In the genomic region with DNA sequence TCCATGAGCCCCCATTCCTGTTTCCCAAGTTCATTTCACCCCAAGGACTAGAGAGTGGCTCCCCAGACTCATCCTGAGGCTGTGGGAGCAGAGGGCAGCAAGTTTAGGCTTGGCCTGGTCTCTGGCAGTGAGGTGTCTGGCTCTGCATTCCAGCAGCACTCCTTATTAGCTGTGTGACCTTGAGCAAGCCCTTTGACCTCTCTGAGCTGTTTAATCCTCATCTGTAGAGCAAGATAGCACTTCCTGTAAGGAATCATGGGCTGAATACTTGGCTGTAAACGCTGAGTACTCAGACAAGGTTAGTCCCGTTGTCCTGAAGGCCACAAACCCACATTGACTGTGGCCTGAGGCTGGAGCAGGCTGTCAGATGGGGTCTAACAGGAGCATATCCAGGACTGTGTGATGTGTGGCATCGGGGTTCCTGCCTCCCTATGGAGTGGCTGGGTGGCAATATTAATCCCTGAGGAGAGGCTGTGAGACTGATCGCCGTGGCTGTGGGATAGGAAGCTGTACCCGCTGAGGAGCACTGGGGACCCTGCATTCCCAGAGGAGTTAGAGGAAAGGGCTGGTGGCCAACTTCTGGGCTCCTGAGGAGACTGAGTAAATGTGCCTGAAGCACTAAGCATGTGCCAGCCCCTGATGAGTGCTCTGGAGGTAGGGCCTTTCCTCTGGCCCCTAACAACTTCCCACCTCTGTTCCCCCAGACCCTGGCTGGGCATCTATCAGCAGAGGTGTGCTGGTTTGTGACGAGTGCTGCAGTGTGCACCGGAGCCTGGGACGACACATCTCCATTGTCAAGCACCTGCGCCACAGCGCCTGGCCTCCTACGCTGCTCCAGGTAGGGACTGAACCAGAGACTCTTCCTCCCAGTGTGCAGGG, we compare ENCODE assay signal across 8 mouse cellular contexts. TPM values are rescaled to one million over a fixed set of nuclear protein-coding genes. Genes with fewer than 3 reads are reported as not detected.
DNase-seq lines count a peak whose midpoint lies in the region; ATAC-seq lines count a peak whose summit lies in the region.
"Had no signal": no experiment of that assay in that cellular context is flagged by ENCODE, and none has a peak within 500 bp of the region (broad histone marks: within the 10 kb centered on the region; RNA-seq: fewer than 3 reads in every experiment).

No protein-coding gene starts in this region.

- no peak overlapping the region for H3K4me3 ChIP-seq in kidney, embryonic 14.5 days (ENCODE audit: low read length)
- no peak overlapping the region for H3K4me3 ChIP-seq in forebrain, embryonic 13.5 days
- no peak overlapping the region for H3K4me3 ChIP-seq in liver, embryonic 12.5 days

- no peak overlapping the region for H3K9ac ChIP-seq in kidney, embryonic 14.5 days (ENCODE audit: low read depth, low read length)
- peak overlapping the region; percentile 7; the same call in 1 of the 2 replicates for H3K9ac ChIP-seq in forebrain, embryonic 13.5 days
- 0 out of 2 replicates have a peak overlapping the region, but pooled peaks have one; percentile 7 for H3K9ac ChIP-seq in liver, embryonic 12.5 days

- H3K4me2 ChIP-seq in kidney, embryonic 14.5 days (replicated peaks; ENCODE audit: low read depth, low read length), result no peak overlapping the region
- H3K4me2 ChIP-seq in forebrain, embryonic 13.5 days, result no peak overlapping the region
- peak overlapping the region; percentile 10; the same call in 1 of the 2 replicates for H3K4me2 ChIP-seq in liver, embryonic 12.5 days

- 84% methylated on average over 12 of the region's 12 CpGs for WGBS in kidney, embryonic 14.5 days
- WGBS in forebrain, embryonic 13.5 days, result 78% methylated on average over 12 of the region's 12 CpGs
- 79% methylated on average over 12 of the region's 12 CpGs for WGBS in liver, embryonic 12.5 days (ENCODE audit: insufficient replicate concordance)

- peaks cover 38% of the 10 kb centered on the region for H3K4me1 ChIP-seq in kidney, embryonic 14.5 days (ENCODE audit: control insufficient read depth, insufficient read depth, low read length)
- H3K4me1 ChIP-seq in forebrain, embryonic 13.5 days, result peaks cover 55% of the 10 kb centered on the region
- peaks cover 53% of the 10 kb centered on the region for H3K4me1 ChIP-seq in liver, embryonic 12.5 days

- no peaks in the 10 kb centered on the region for H3K27me3 ChIP-seq in kidney, embryonic 14.5 days (ENCODE audit: control insufficient read depth, insufficient read depth, low read length)
- H3K27me3 ChIP-seq in forebrain, embryonic 13.5 days, result no peaks in the 10 kb centered on the region
- H3K27me3 ChIP-seq in liver, embryonic 12.5 days (replicated peaks), result no peaks in the 10 kb centered on the region

- ATAC-seq in kidney, embryonic 14.5 days (ENCODE audit: low FRiP score, low TSS enrichment), result no peak
- ATAC-seq in forebrain, embryonic 13.5 days, result no peak
- no peak for ATAC-seq in liver, embryonic 12.5 days
- no peak for ATAC-seq in megakaryocyte-erythroid progenitor cell, adult 5-6 weeks (replicated peaks; ENCODE audit: low FRiP score, low TSS enrichment, poor library complexity, severe bottlenecking)

- H3K9me3 ChIP-seq in kidney, embryonic 14.5 days (ENCODE audit: control insufficient read depth, low read length), result no peaks in the 10 kb centered on the region
- H3K9me3 ChIP-seq in forebrain, embryonic 13.5 days (replicated peaks), result no peaks in the 10 kb centered on the region
- H3K9me3 ChIP-seq in liver, embryonic 12.5 days (replicated peaks), result no peaks in the 10 kb centered on the region

- H3K36me3 ChIP-seq in kidney, embryonic 14.5 days (ENCODE audit: control insufficient read depth, insufficient read depth, low read length), result peaks cover 42% of the 10 kb centered on the region
- peaks cover 46% of the 10 kb centered on the region for H3K36me3 ChIP-seq in forebrain, embryonic 13.5 days (ENCODE audit: poor library complexity, severe bottlenecking)
- H3K36me3 ChIP-seq in liver, embryonic 12.5 days, result peaks cover 44% of the 10 kb centered on the region

- H3K27ac ChIP-seq in kidney, embryonic 14.5 days (ENCODE audit: low read depth, low read length), result peak overlapping the region; percentile 44
- peak overlapping the region; percentile 44 for H3K27ac ChIP-seq in forebrain, embryonic 13.5 days
- H3K27ac ChIP-seq in liver, embryonic 12.5 days, result 0 out of 2 replicates have a peak overlapping the region, but pooled peaks have one; percentile 36

- no peak for DNase-seq in kidney, postnatal 14 days
- DNase-seq in cerebellum, adult 8-10 months, result peak; percentile 36
- DNase-seq in thymus, postnatal 14 days, result no peak

RNA-seq across cellular contexts. Expression of a gene that starts 5.1 kb away (rescaled TPM):
- 18.1 and 19.3 TPM in 2 replicates for polyA plus RNA-seq in kidney, embryonic 14.5 days (2014; fragmentation: Nextera tagmentation; extraction: Ambion mirVana)
- 12.9 and 14.6 TPM in 2 replicates for polyA plus RNA-seq in forebrain, embryonic 13.5 days (2015; fragmentation: Nextera tagmentation; extraction: Ambion mirVana)
- 3.1 and 3.2 TPM in 2 replicates for polyA plus RNA-seq in liver, embryonic 12.5 days (2016; fragmentation: Nextera tagmentation; extraction: Ambion mirVana)
- total RNA-seq in megakaryocyte-erythroid progenitor cell, adult 5-6 weeks (2014; fragmentation: Nextera tagmentation), result 28.7 and 37.5 TPM in 2 replicates
- total RNA-seq in megakaryocyte-erythroid progenitor cell, adult 5-6 weeks (2017), result 10.9 and 13.6 TPM in 2 replicates

RNA-seq across cellular contexts. Expression of a gene that starts 9.0 kb away (rescaled TPM):
- polyA plus RNA-seq in kidney, embryonic 14.5 days (2014; fragmentation: Nextera tagmentation; extraction: Ambion mirVana), result 6.8 and 8.6 TPM in 2 replicates
- polyA plus RNA-seq in forebrain, embryonic 13.5 days (2015; fragmentation: Nextera tagmentation; extraction: Ambion mirVana), result 18.0 and 18.7 TPM in 2 replicates
- polyA plus RNA-seq in liver, embryonic 12.5 days (2016; fragmentation: Nextera tagmentation; extraction: Ambion mirVana), result 2.1 and 2.5 TPM in 2 replicates
- total RNA-seq in megakaryocyte-erythroid progenitor cell, adult 5-6 weeks (2014; fragmentation: Nextera tagmentation), result 25.8 and 26.4 TPM in 2 replicates
- 8.3 and 11.7 TPM in 2 replicates for total RNA-seq in megakaryocyte-erythroid progenitor cell, adult 5-6 weeks (2017)

RNA-seq across cellular contexts. Expression of a gene that starts 16.4 kb away (rescaled TPM):
- polyA plus RNA-seq in kidney, embryonic 14.5 days (2014; fragmentation: Nextera tagmentation; extraction: Ambion mirVana), result 1.4 and 2.6 TPM in 2 replicates
- 3.0 and 3.8 TPM in 2 replicates for polyA plus RNA-seq in forebrain, embryonic 13.5 days (2015; fragmentation: Nextera tagmentation; extraction: Ambion mirVana)
- 3.0 and 3.6 TPM in 2 replicates for polyA plus RNA-seq in liver, embryonic 12.5 days (2016; fragmentation: Nextera tagmentation; extraction: Ambion mirVana)
- total RNA-seq in megakaryocyte-erythroid progenitor cell, adult 5-6 weeks (2014; fragmentation: Nextera tagmentation), result 2.1 and 2.2 TPM in 2 replicates
- 0.70 and 4.1 TPM in 2 replicates for total RNA-seq in megakaryocyte-erythroid progenitor cell, adult 5-6 weeks (2017)

RNA-seq across cellular contexts. Expression of a gene that starts 17.3 kb away (rescaled TPM):
- polyA plus RNA-seq in kidney, embryonic 14.5 days (2014; fragmentation: Nextera tagmentation; extraction: Ambion mirVana), result 36.9 and 37.4 TPM in 2 replicates
- polyA plus RNA-seq in forebrain, embryonic 13.5 days (2015; fragmentation: Nextera tagmentation; extraction: Ambion mirVana), result 19.7 and 20.9 TPM in 2 replicates
- 9.3 and 11.1 TPM in 2 replicates for polyA plus RNA-seq in liver, embryonic 12.5 days (2016; fragmentation: Nextera tagmentation; extraction: Ambion mirVana)
- 3.8 and 11.1 TPM in 2 replicates for total RNA-seq in megakaryocyte-erythroid progenitor cell, adult 5-6 weeks (2014; fragmentation: Nextera tagmentation)
- total RNA-seq in megakaryocyte-erythroid progenitor cell, adult 5-6 weeks (2017), result 0.66 and 0.76 TPM in 2 replicates

RNA-seq across cellular contexts. Expression of a gene that starts 20.5 kb away (rescaled TPM):
- not detected in 2 replicates for polyA plus RNA-seq in kidney, embryonic 14.5 days (2014; fragmentation: Nextera tagmentation; extraction: Ambion mirVana)
- 0.12 and 0.16 TPM in 2 replicates for polyA plus RNA-seq in forebrain, embryonic 13.5 days (2015; fragmentation: Nextera tagmentation; extraction: Ambion mirVana)
- polyA plus RNA-seq in liver, embryonic 12.5 days (2016; fragmentation: Nextera tagmentation; extraction: Ambion mirVana), result 0.12 and 0.19 TPM in 2 replicates
- 0.69 and 1.3 TPM in 2 replicates for total RNA-seq in megakaryocyte-erythroid progenitor cell, adult 5-6 weeks (2014; fragmentation: Nextera tagmentation)
- not detected in 2 replicates for total RNA-seq in megakaryocyte-erythroid progenitor cell, adult 5-6 weeks (2017)
- total RNA-seq: adrenal gland, adult 18-20 months had no signal
